9 mouse cellular contexts compared by ENCODE assay signal in the genomic region with DNA sequence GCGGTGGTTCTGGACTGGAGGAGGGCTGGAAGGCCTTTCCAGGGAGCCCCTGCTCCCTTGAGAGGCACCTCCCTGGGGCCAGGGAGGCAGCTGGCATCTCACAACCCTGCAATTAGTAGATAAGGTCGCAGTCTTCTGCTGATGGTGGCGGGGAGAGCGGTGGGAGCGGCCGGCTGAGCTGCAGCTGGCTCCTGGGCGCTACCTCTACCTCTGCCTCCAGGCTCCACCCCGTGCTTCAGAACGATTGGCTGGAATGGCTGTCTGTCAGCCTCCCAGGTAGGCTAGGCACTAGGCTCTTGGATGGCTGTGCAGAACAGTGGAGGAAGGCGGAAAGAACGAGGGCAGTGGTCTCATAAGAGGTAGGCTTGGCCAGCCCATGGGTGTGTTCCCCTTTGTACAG. TPM values are rescaled to one million over a fixed set of nuclear protein-coding genes. Genes with fewer than 3 reads are reported as not detected.
DNase-seq lines count a peak whose midpoint lies in the region; ATAC-seq lines count a peak whose summit lies in the region.
"Had no signal": no experiment of that assay in that cellular context is flagged by ENCODE, and none has a peak within 500 bp of the region (broad histone marks: within the 10 kb centered on the region; RNA-seq: fewer than 3 reads in every experiment).

No protein-coding gene starts in this region.

- peaks cover 35% of the 10 kb centered on the region for H3K4me1 ChIP-seq in heart, embryonic 11.5 days (ENCODE audit: control insufficient read depth, insufficient read depth, low read length)
- H3K4me1 ChIP-seq in limb, embryonic 13.5 days, result peaks cover 46% of the 10 kb centered on the region
- no peaks in the 10 kb centered on the region for H3K4me1 ChIP-seq in midbrain, embryonic 16.5 days (ENCODE audit: control insufficient read depth, insufficient read depth, low read length)

- peak overlapping the region; percentile 60 for H3K9ac ChIP-seq in heart, embryonic 11.5 days (ENCODE audit: low read depth, low read length)
- H3K9ac ChIP-seq in limb, embryonic 13.5 days, result no peak overlapping the region
- H3K9ac ChIP-seq in midbrain, embryonic 16.5 days (ENCODE audit: low read depth, low read length), result no peak overlapping the region

- no peaks in the 10 kb centered on the region for H3K27me3 ChIP-seq in heart, embryonic 11.5 days (ENCODE audit: control insufficient read depth, insufficient read depth, low read length)
- H3K27me3 ChIP-seq in limb, embryonic 13.5 days, result no peaks in the 10 kb centered on the region
- H3K27me3 ChIP-seq in midbrain, embryonic 16.5 days (ENCODE audit: control insufficient read depth, insufficient read depth, low read depth, low read length), result no peaks in the 10 kb centered on the region

- peak overlapping the region; percentile 61 for H3K4me2 ChIP-seq in heart, embryonic 11.5 days
- H3K4me2 ChIP-seq in limb, embryonic 13.5 days (replicated peaks), result peak overlapping the region; percentile 45
- peak overlapping the region; percentile 36 for H3K4me2 ChIP-seq in midbrain, embryonic 16.5 days (ENCODE audit: low read length)

- H3K36me3 ChIP-seq in heart, embryonic 11.5 days (ENCODE audit: control insufficient read depth, insufficient read depth, low read length), result no peaks in the 10 kb centered on the region
- H3K36me3 ChIP-seq in limb, embryonic 13.5 days, result peaks cover 19% of the 10 kb centered on the region
- H3K36me3 ChIP-seq in midbrain, embryonic 16.5 days (ENCODE audit: control insufficient read depth, insufficient read depth, low read length), result no peaks in the 10 kb centered on the region

- peak; percentile 81 for ATAC-seq in heart, embryonic 11.5 days (replicated peaks; ENCODE audit: insufficient number of reproducible peaks, low FRiP score, low TSS enrichment)
- peak; percentile 94 for ATAC-seq in erythroblast, adult 5-6 weeks (replicated peaks; ENCODE audit: low FRiP score, poor library complexity, severe bottlenecking)
- no peak for ATAC-seq in limb, embryonic 13.5 days (ENCODE audit: low FRiP score, low read depth)
- no peak; the same call in 1 of the 2 replicates for ATAC-seq in midbrain, embryonic 16.5 days

- intact Hi-C loops in heart, postnatal 36 days (cut with DNase I), result no loop called here

- no peak for DNase-seq in heart, postnatal 36 days
- DNase-seq in right cerebral cortex, adult 18-20 months, result no peak
- DNase-seq in urinary bladder, postnatal 36 days (ENCODE audit: low spot score in 2 of 2), result no peak
- DNase-seq in thymus, postnatal 0 days (ENCODE audit: low spot score), result no peak

- H3K27ac ChIP-seq in heart, embryonic 11.5 days (ENCODE audit: low read depth, low read length), result peak overlapping the region; percentile 93
- no peak overlapping the region for H3K27ac ChIP-seq in limb, embryonic 13.5 days
- H3K27ac ChIP-seq in midbrain, embryonic 16.5 days (ENCODE audit: low read length), result no peak overlapping the region

- no peaks in the 10 kb centered on the region for H3K9me3 ChIP-seq in heart, embryonic 11.5 days (replicated peaks; ENCODE audit: control insufficient read depth, low read length)
- no peaks in the 10 kb centered on the region for H3K9me3 ChIP-seq in limb, embryonic 13.5 days
- H3K9me3 ChIP-seq in midbrain, embryonic 16.5 days (replicated peaks; ENCODE audit: control insufficient read depth, low read length, poor library complexity, severe bottlenecking), result no peaks in the 10 kb centered on the region

- peak overlapping the region; percentile 33 for H3K4me3 ChIP-seq in heart, embryonic 11.5 days (ENCODE audit: low read depth, low read length)
- no peak overlapping the region for H3K4me3 ChIP-seq in limb, embryonic 13.5 days
- H3K4me3 ChIP-seq in midbrain, embryonic 16.5 days (ENCODE audit: low read depth, low read length), result 0 out of 2 replicates have a peak overlapping the region, but pooled peaks have one; percentile 9

- 9% methylated on average over 11 of the region's 11 CpGs for WGBS in heart, embryonic 11.5 days (ENCODE audit: insufficient replicate concordance)
- 15% methylated on average over 11 of the region's 11 CpGs for WGBS in limb, embryonic 13.5 days
- WGBS in midbrain, embryonic 16.5 days, result 7% methylated on average over 11 of the region's 11 CpGs

RNA-seq across cellular contexts. Expression of a gene that starts 18.6 kb away (rescaled TPM):
- 22.8 and 24.8 TPM in 2 replicates for polyA plus RNA-seq in heart, embryonic 11.5 days (2014; fragmentation: Nextera tagmentation; extraction: Ambion mirVana)
- 1 to 10 TPM; 6.8 to 6.9 TPM for total RNA-seq in heart, postnatal 36 days (2021)
- total RNA-seq in erythroblast, adult 5-6 weeks (2015; ENCODE audit: low replicate concordance), result not detected in 2 replicates
- 1.3 and 1.4 TPM in 2 replicates for total RNA-seq in erythroblast, adult 5-6 weeks (2017; ENCODE audit: low replicate concordance)
- polyA plus RNA-seq in limb, embryonic 13.5 days (2015; fragmentation: Nextera tagmentation; extraction: Ambion mirVana), result 46.3 and 46.6 TPM in 2 replicates
- polyA plus RNA-seq in midbrain, embryonic 16.5 days (2015; fragmentation: Nextera tagmentation; extraction: Ambion mirVana), result 3.4 and 3.8 TPM in 2 replicates
- polyA plus RNA-seq in thymus, postnatal 0 days (2015; fragmentation: Nextera tagmentation; extraction: Ambion mirVana), result 7.8 and 9.4 TPM in 2 replicates

RNA-seq across cellular contexts. Expression of a gene that starts 23.1 kb away (rescaled TPM):
- polyA plus RNA-seq in heart, embryonic 11.5 days (2014; fragmentation: Nextera tagmentation; extraction: Ambion mirVana), result 46.2 and 57.7 TPM in 2 replicates
- 10 to 100 TPM; 16.6 to 20.4 TPM for total RNA-seq in heart, postnatal 36 days (2021)
- 1.2 and 1.5 TPM in 2 replicates for total RNA-seq in erythroblast, adult 5-6 weeks (2015; ENCODE audit: low replicate concordance)
- total RNA-seq in erythroblast, adult 5-6 weeks (2017; ENCODE audit: low replicate concordance), result 4.0 and 6.0 TPM in 2 replicates
- polyA plus RNA-seq in limb, embryonic 13.5 days (2015; fragmentation: Nextera tagmentation; extraction: Ambion mirVana), result 21.4 and 21.7 TPM in 2 replicates
- 96.2 and 112 TPM in 2 replicates for polyA plus RNA-seq in midbrain, embryonic 16.5 days (2015; fragmentation: Nextera tagmentation; extraction: Ambion mirVana)
- polyA plus RNA-seq in thymus, postnatal 0 days (2015; fragmentation: Nextera tagmentation; extraction: Ambion mirVana), result 3.8 TPM in 2 replicates

RNA-seq across cellular contexts. Expression of a gene that starts 24.2 kb away (rescaled TPM):
- polyA plus RNA-seq in heart, embryonic 11.5 days (2014; fragmentation: Nextera tagmentation; extraction: Ambion mirVana), result 0.10 and 0.47 TPM in 2 replicates
- total RNA-seq in heart, postnatal 36 days (2021), result under 1 TPM; 0.24 to 0.31 TPM
- total RNA-seq in erythroblast, adult 5-6 weeks (2015; ENCODE audit: low replicate concordance), result 0.19 and 1.0 TPM in 2 replicates
- total RNA-seq in erythroblast, adult 5-6 weeks (2017; ENCODE audit: low replicate concordance), result 0.85 TPM in 1 of 2 replicates, not detected in the other
- polyA plus RNA-seq in limb, embryonic 13.5 days (2015; fragmentation: Nextera tagmentation; extraction: Ambion mirVana), result 0.10 and 0.13 TPM in 2 replicates
- 0.62 TPM in 1 of 2 replicates, not detected in the other for polyA plus RNA-seq in midbrain, embryonic 16.5 days (2015; fragmentation: Nextera tagmentation; extraction: Ambion mirVana)
- polyA plus RNA-seq in thymus, postnatal 0 days (2015; fragmentation: Nextera tagmentation; extraction: Ambion mirVana), result 5.4 and 5.5 TPM in 2 replicates
- total RNA-seq: left cerebral cortex, postnatal 10 days had no signal

RNA-seq across cellular contexts. Expression of a gene that starts 42.0 kb away (rescaled TPM):
- 141 and 143 TPM in 2 replicates for polyA plus RNA-seq in heart, embryonic 11.5 days (2014; fragmentation: Nextera tagmentation; extraction: Ambion mirVana)
- total RNA-seq in heart, postnatal 36 days (2021), result 10 to 100 TPM; 69.1 to 69.9 TPM
- total RNA-seq in erythroblast, adult 5-6 weeks (2015; ENCODE audit: low replicate concordance), result 29.8 and 37.4 TPM in 2 replicates
- total RNA-seq in erythroblast, adult 5-6 weeks (2017; ENCODE audit: low replicate concordance), result 26.9 and 36.0 TPM in 2 replicates
- 145 and 149 TPM in 2 replicates for polyA plus RNA-seq in limb, embryonic 13.5 days (2015; fragmentation: Nextera tagmentation; extraction: Ambion mirVana)
- polyA plus RNA-seq in midbrain, embryonic 16.5 days (2015; fragmentation: Nextera tagmentation; extraction: Ambion mirVana), result 111 and 112 TPM in 2 replicates
- polyA plus RNA-seq in thymus, postnatal 0 days (2015; fragmentation: Nextera tagmentation; extraction: Ambion mirVana), result 139 and 145 TPM in 2 replicates

Comparison
In these comparisons a context has a peak if more than half of its experiments do, and no peak if none do; other contexts are left out.
1. ATAC-seq: peak in heart, embryonic 11.5 days (single experiment) and erythroblast, adult 5-6 weeks (single experiment); none in limb, embryonic 13.5 days (single experiment) and midbrain, embryonic 16.5 days (single experiment).
2. Peak in every context shown above with its lines, with median percentiles within 50 percentile points of each other: H3K4me2 ChIP-seq.